Mouse (Mus musculus): ENCODE data around the gene Tcp11l1.

The Tcp11l1 gene

GRCm38 (mm10) chr2:104712486-104712809 lies 479 bp upstream of the Tcp11l1 start:
- no peak for DNase-seq (ENCODE audit: low spot score)

DNA sequence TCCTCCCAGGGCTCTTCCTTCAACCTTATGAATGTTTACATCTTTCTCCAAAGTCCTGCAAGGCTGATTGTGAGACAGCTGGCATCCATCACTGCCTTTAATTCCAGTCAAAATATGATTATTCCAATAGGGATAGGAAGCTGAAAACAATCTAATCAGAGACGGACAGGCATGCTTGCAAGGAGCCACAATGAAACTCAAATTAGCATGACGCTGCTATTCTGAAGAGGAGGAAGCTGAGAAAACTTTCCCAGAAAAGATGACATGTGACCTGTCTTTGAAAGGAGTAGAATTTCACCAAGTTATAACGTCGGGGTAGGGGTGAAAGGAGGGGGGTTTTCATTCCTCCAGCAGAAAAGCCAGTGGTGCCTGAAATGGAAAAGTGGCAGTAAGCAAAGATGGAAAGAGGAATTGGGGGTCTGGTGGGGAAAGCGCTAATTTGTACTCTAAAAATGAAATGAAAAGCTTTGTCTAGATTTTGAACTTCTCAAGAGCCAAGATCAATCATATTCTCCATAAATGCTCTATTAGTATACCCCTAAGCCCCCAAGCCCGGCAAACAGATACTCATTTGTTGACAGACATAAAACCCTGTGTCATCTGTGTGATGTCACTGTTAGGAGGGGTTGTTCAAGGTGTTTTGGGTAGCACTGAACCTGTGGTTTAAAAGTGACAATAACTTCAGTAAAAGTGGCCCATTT lies 1.1 kb downstream of the Tcp11l1 start:
- no peak for DNase-seq (ENCODE audit: low spot score)

DNA sequence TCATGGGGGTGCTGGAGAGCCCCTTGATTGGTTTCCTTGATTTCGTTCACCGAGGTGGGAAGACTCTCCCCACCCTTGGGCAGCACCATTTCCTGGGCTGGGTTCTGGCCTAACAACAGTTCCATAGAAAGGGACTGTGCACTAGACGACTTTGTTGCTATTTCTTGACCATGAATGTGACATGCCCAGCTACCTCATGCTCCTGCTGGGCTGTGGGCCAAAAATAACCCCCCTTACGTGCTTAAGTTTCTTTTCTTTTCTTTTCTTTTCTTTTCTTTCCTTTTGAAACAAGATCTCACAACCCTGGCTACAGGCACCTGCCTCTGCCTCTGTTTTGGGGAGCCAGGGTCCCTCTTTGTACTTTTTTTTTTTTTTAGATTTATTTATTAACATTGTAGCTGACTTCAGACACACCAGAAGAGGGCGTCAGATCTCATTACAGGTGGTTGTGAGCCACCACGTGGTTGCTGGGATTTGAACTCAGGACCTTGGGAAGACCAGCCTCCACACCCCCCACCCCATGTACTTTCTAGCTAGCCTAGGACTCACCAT lies 2.1 kb downstream of the Tcp11l1 start:
- DNase-seq (ENCODE audit: low spot score): no peak

- no peak for DNase-seq (ENCODE audit: low spot score)
Observed at GRCm38 (mm10) chr2:104704355-104704754, 7.6 kb downstream of the Tcp11l1 start.

DNA sequence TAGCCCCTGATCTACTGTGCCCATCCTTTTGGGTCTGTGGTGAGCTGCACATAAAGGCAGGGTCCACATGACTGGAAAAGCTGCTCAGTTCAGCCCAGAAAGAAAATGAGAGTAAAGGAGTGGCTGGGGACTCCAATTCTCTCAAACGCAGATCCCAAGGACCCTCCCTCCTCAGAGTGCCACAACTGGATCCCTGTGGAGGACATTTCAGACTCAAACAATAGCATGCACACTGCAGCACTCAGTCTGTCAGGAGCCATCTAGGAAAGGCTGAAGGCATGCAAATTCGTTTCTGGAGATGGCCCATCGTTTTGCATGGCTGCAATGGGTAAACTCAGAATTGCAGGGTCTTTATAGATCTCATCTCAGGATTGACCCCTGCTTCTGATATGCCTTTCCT lies 8.8 kb downstream of the Tcp11l1 start:
- DNase-seq (ENCODE audit: low spot score): no peak

GRCm38 (mm10) chr2:104699659-104700058 lies 12.3 kb downstream of the Tcp11l1 start:
- no peak for DNase-seq (ENCODE audit: low spot score)

DNA sequence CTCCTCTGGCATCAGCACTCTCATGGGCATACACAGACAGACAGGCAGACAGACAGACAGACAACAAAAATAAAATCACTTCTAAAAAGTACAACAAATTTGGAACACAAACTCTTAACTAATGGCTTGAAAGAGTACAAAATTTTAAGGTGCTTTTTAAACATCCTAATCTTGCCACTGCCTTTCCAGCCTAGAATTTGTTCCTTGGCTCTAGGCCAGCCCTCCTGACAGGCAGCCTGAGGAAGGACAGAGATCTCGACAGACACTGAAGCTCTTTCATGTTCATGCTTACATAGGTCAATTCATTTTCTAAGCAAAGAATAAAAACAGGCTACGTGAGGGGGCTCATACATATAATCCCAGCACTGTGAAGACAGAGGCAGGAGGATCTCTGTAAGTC lies 19.4 kb downstream of the Tcp11l1 start:
- no peak for DNase-seq (ENCODE audit: low spot score)

DNA sequence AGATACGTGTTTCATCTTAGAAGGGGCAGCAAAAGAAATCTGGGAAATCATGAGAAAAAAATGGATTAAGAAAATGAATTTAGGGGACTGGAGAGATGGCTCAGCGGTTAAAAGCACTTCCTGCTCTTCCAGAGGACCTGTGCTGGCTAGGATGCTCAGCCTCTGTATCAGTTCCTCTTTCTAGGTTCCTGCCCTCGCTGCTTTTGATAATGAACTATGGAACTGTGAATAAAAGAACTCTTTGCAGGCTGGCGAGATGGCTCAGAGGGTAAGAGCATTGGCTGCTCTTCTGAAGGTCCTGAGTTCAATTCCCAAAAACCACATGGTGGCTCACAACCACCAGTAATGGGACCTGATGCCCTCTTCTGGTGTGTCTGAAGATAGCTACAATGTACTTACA lies 21.2 kb downstream of the Tcp11l1 start:
- DNase-seq (ENCODE audit: low spot score): no peak

DNA sequence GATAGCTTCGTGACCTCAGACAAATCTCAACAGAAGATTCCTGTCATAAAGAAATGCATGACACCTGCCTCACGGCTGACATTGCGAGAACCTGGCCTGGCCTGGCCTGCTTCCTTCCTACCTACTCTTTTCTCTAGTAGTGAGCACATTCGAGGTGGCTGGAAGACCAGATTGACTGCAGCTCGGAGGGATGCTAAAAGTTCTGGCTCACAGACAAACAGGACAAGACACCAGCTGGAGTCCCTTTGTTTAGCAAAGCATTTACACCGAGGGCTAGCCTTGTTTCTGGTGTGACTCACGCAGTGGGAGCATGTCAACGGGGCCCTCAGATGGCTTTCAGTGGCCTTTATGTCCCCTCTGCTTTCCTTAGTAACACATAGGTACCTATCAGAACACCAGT lies 23.2 kb downstream of the Tcp11l1 start:
- DNase-seq (ENCODE audit: low spot score): no peak

DNA sequence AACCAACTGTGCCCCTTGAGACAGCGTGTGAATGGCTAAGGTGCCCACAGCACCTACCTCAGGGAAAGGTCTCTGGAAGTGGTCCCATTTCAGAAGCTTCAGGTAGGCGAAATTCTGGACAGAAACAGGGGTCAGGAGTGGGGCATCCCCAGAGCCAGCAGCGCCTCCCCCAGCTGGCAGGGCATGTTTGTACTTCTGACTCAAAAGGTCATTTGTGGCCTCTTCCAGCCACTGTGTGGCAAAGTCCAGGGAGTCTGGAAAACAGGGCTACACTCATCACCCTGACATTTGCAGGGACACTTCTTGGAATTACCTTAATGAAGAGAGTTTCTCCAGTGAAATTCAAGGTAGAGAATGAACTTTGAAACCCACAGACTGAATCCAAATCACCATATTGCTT lies 23.6 kb downstream of the Tcp11l1 start:
- DNase-seq (ENCODE audit: low spot score): no peak

GRCm38 (mm10) chr2:104687261-104687660 lies 24.7 kb downstream of the Tcp11l1 start:
- no peak for DNase-seq (ENCODE audit: low spot score)

GRCm38 (mm10) chr2:104685418-104685817 lies 26.6 kb downstream of the Tcp11l1 start:
- peak; percentile 39 for DNase-seq (ENCODE audit: low spot score)

GRCm38 (mm10) chr2:104684771-104685170 lies 27.2 kb downstream of the Tcp11l1 start:
- DNase-seq (ENCODE audit: low spot score): no peak

GRCm38 (mm10) chr2:104677326-104677725 lies 34.6 kb downstream of the Tcp11l1 start:
- no peak for DNase-seq (ENCODE audit: low spot score)

- DNase-seq (ENCODE audit: low spot score): no peak
Observed at GRCm38 (mm10) chr2:104671724-104672123, 40.2 kb downstream of the Tcp11l1 start.

DNA sequence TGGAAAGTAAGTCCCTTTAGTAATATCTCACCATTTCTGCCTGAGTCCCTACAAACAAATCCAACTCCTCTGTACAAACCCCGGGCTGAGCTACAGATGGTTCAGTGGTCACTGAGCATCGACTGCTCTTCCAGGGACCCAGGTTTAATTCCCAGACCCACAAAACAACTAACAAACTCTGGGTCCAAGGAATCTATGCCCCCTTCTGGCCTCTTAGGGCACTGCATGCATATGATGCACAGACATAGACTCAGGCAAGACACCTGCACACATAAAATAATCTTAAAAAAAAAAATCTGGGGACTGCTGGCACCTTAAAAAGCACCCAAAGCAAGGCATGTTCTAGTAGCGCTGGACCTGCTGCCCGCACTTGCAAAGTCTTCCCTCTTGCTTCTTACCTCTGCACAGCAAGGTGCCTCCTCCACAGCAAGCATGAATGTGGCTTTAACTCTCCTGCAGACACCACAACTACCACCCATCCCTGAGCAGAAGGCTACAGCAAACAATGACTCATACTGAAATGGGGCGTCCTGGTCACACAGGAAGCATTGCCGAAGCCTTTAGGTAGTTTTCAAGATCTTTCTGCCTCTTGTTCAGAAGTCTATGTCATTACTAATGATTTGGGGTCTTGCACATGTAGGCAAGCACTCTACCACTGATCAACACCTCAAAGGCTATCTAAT lies 42.7 kb downstream of the Tcp11l1 start:
- DNase-seq (ENCODE audit: low spot score): no peak

DNA sequence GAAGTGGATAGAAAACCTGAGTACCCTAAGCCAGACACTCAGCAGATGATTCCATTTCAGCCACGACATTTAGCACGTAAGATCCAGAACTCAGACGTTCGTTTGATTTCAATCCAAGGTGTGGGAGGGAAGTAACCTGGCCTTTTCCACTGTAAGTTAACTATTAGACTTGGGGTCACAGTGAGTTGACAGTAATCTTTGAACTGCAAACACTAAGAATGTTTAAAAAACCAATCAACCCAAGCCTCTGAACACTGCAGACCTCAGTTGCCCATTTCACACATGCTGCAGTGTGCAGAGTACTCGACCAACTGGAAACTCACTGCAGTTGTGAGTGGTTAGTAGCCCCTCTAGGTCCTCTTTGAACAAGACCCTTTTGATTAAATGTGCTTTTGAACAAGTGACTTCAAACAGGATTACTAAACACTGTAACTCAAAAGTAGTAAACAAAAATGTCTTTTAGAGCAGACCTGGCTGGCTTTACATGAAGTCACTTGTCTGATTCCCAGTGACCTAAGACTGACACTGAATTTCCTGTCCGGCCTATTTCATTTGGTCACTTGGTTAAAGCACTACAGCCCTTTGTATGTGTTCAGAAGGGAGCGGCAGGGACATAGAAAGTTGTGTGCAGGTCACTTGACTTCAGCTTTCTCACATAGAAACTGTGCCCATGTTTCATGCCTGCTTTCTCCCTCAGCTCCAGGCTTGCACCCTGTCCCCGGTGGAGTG lies 48.4 kb downstream of the Tcp11l1 start:
- no peak for DNase-seq (ENCODE audit: low spot score)

DNA sequence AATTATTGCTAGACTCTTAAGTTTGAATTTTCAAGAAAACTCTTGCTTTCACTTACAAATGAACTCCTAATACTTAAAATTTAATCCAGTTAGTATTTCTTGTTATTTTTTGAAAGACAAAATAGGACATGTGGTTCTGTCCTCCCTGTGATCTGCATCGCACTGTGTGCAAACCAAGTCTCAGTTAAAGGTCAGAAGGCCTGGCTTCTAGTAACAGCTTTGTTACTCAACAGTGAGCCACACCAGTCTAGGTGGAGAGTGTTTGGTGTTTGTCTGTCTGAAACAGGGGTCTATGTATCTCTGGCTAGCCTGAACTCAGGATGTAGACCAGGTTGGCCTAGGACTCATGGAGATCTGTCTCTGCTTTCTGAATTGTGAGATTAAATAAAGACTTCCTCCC lies 53.3 kb downstream of the Tcp11l1 start:
- DNase-seq (ENCODE audit: low spot score): no peak

DNA sequence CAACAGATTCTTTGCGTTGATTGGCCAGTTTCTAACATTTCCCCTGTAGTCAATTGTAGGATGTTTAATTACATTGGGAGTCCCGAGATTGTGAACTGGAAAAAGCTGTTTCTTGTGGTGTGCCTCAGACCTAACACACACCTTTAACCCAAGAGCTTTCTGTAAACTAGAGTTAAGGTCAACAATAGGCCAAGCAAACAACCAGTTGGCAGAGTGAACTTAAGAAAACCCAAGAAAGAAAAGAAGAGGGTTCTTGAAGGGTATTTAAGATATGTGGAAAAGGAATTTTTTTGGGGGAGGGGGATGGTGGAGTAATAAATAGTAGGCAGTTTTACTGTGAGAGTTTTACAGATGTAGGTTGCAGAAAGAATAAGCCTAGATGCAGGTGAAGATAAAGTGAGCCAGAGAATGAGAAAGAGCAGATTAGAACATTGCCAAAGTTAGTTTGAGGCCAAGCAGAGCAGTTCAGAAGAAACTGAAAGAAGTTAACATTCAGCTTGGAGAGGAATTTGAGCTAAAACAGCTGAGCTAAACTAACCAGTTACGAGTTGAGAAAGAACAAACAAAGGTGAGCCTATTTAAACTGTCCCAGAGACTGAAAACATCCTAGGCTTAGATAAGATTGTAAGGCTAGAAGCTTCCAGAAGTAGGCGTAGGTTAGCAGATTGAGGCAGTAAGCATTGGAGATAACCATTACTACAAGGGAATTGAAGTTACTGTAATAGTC lies 95.8 kb downstream of the Tcp11l1 start:
- DNase-seq (ENCODE audit: low spot score): no peak

- no peak for DNase-seq (ENCODE audit: low spot score)
Observed at GRCm38 (mm10) chr2:104614786-104615185, 97.2 kb downstream of the Tcp11l1 start.
